Mouse (Mus musculus) liver, embryonic 12.5 days (tissue): ENCODE measurements around the gene Bdkrb2. TPM values are rescaled to one million over a fixed set of nuclear protein-coding genes. Genes with fewer than 3 reads are reported as not detected.

ENCODE experiments used
- ATAC-seq: fragments of 200-750 bp; cut with Nextera tagmentation; 2 replicates; pipeline ENCODE4 v1.8.0; 2017; ENCODE audit warnings: moderate number of reproducible peaks, mild to moderate bottlenecking, moderate library complexity
- H3K27ac ChIP-seq: fragments of 300-500 bp; sonication (generic); 2 replicates; pipeline ENCODE4 v1.5.1; 2016; ENCODE audit warnings: mild to moderate bottlenecking
- H3K27me3 ChIP-seq: fragments of 300-500 bp; sonication (generic); replicated peaks from 2 replicates; pipeline ENCODE4 v1.6.1; 2016; ENCODE audit warnings: mild to moderate bottlenecking, moderate library complexity
- H3K36me3 ChIP-seq: fragments of 300-500 bp; sonication (generic); 2 replicates; pipeline ENCODE4 v1.6.1; 2016; ENCODE audit warnings: mild to moderate bottlenecking, moderate library complexity
- H3K4me1 ChIP-seq: fragments of 300-500 bp; sonication (generic); 2 replicates; pipeline ENCODE4 v1.6.1; 2016
- H3K4me2 ChIP-seq: fragments of 300-500 bp; sonication (generic); 2 replicates; pipeline ENCODE4 v1.6.1; 2016; ENCODE audit warnings: mild to moderate bottlenecking, moderate library complexity
- H3K4me3 ChIP-seq: fragments of 300-500 bp; sonication (generic); 2 replicates; pipeline ENCODE4 v1.5.1; 2016; ENCODE audit warnings: mild to moderate bottlenecking, moderate library complexity
- H3K9ac ChIP-seq: fragments of 300-500 bp; sonication (generic); 2 replicates; pipeline ENCODE4 v1.6.1; 2016; ENCODE audit warnings: mild to moderate bottlenecking, moderate library complexity
- H3K9me3 ChIP-seq: fragments of 300-500 bp; sonication (generic); replicated peaks from 2 replicates; pipeline ENCODE4 v1.6.1; 2016; ENCODE audit warnings: mild to moderate bottlenecking, moderate library complexity
- WGBS: fragments of 180-500 bp; shearing (Covaris S2); methylation state at CpG from one replicate; pipeline ENCODE4 v1.1.7; 2016; ENCODE audit not compliant: insufficient replicate concordance; 5-methylcytosine and 5-hydroxymethylcytosine counted together
- polyA plus RNA-seq: library from polyadenylated mRNA; unstranded; fragments of >200 nt; fragmentation: Nextera tagmentation; extraction: Ambion mirVana; gene quantifications from 2 replicates; pipeline ENCODE4 v1.2.1, GENCODE M21; 2016

Gene Bdkrb2
- polyA plus RNA-seq, 1 experiment from 2014 or later: not detected

GRCm38 (mm10) chr12:105634374-105635067 lies 71.5 kb downstream of the Bdkrb2 start:
- Histone ChIP-seq H3K4me1 (no peaks in the 10 kb centered on the region), H3K4me3 (no peak overlapping the region), H3K9ac (no peak overlapping the region), H3K27me3 (no peaks in the 10 kb centered on the region), H3K36me3 (peaks cover 90% of the 10 kb centered on the region), H3K9me3 (no peaks in the 10 kb centered on the region), H3K4me2 (no peak overlapping the region), H3K27ac (no peak overlapping the region)
- 91% methylated on average over 13 of the region's 13 CpGs for WGBS
- no peak for ATAC-seq

- no peaks in the 10 kb centered on the region for H3K4me1 ChIP-seq
- no peak overlapping the region for H3K4me3 ChIP-seq
- H3K9ac ChIP-seq: no peak overlapping the region
- no peak overlapping the region for H3K4me2 ChIP-seq
- no peaks in the 10 kb centered on the region for H3K9me3 ChIP-seq
- no peak for ATAC-seq
- H3K27ac ChIP-seq: no peak overlapping the region
- H3K27me3 ChIP-seq: no peaks in the 10 kb centered on the region
- H3K36me3 ChIP-seq: peaks cover 100% of the 10 kb centered on the region
- 91% methylated on average over 9 of the region's 9 CpGs for WGBS
Observed at GRCm38 (mm10) chr12:105636551-105636950, 73.5 kb downstream of the Bdkrb2 start.

GRCm38 (mm10) chr12:105637554-105637953 lies 74.5 kb downstream of the Bdkrb2 start:
- 68% methylated on average over 4 of the region's 4 CpGs for WGBS
- no peak overlapping the region for H3K4me2 ChIP-seq
- H3K27ac ChIP-seq: no peak overlapping the region
- no peaks in the 10 kb centered on the region for H3K4me1 ChIP-seq
- ATAC-seq: no peak
- no peaks in the 10 kb centered on the region for H3K27me3 ChIP-seq
- no peaks in the 10 kb centered on the region for H3K9me3 ChIP-seq
- no peak overlapping the region for H3K4me3 ChIP-seq
- H3K9ac ChIP-seq: no peak overlapping the region
- H3K36me3 ChIP-seq: peaks cover 100% of the 10 kb centered on the region

GRCm38 (mm10) chr12:105642770-105643321 lies 79.8 kb downstream of the Bdkrb2 start:
- Histone ChIP-seq H3K36me3 (peaks cover 99% of the 10 kb centered on the region), H3K4me3 (no peak overlapping the region), H3K9me3 (no peaks in the 10 kb centered on the region), H3K4me2 (no peak overlapping the region), H3K27ac (no peak overlapping the region), H3K27me3 (no peaks in the 10 kb centered on the region), H3K9ac (no peak overlapping the region), H3K4me1 (no peaks in the 10 kb centered on the region)
- WGBS: 88% methylated on average over 11 of the region's 11 CpGs
- ATAC-seq: no peak

Other genes with a start within 250 kb of the Bdkrb2 start
- gene Tunar, start 229.4 kb upstream of the Bdkrb2 start, polyA plus RNA-seq: 0.07 TPM in 1 of 2 replicates, not detected in the other
- 0.13 and 0.19 TPM in 2 replicates for gene D430019H16Rik, start 109.4 kb upstream of the Bdkrb2 start, polyA plus RNA-seq
- not detected in 2 replicates for gene Bdkrb1, start 39.9 kb downstream of the Bdkrb2 start, polyA plus RNA-seq
- gene Gskip, start 121.6 kb downstream of the Bdkrb2 start, polyA plus RNA-seq: 15.4 and 16.5 TPM in 2 replicates
- 14.4 and 14.6 TPM in 2 replicates for gene Atg2b, start 122.0 kb downstream of the Bdkrb2 start, polyA plus RNA-seq
- gene Ak7, start 142.8 kb downstream of the Bdkrb2 start, polyA plus RNA-seq: 0.05 and 0.06 TPM in 2 replicates
- gene Papola, start 221.5 kb downstream of the Bdkrb2 start, polyA plus RNA-seq: 176 and 181 TPM in 2 replicates